Mouse (Mus musculus) bone marrow macrophage, adult 2 months (primary cell): Measurements from ENCODE around the gene Tada3.

Experiments
- CTCF ChIP-seq: IDR thresholded peaks from 2 replicates; pipeline ENCODE4 v1.5.1; 2012; ENCODE audit warnings: low read depth, mild to moderate bottlenecking, low read length, moderate library complexity
- POLR2A ChIP-seq: IDR thresholded peaks from 2 replicates; pipeline ENCODE4 v1.6.1; 2012; ENCODE audit warnings: mild to moderate bottlenecking, low read depth, low read length, borderline replicate concordance

DNA sequence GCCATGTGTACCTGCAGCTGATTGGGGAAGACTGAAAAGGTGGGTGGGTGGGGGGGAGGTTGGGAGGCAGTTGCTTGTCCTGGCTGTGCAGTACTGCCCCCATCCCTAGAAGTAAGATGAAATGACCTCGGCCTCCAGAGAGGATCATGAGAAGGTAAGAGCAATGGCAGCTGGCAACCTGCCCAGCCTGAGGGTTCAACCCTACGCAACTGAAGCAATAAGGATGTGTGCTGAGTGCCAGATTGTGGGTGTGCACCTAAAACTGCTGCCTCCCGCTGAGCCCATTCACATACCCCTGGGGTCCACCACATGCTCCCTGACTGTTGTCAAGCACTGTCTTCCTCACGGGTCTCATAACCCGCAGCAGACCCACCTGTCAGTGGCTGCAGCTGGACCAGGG is 38.7 kb upstream of the Tada3 start:
- TF ChIP-seq CTCF (no peak), POLR2A (no peak)
